Comparison of ENCODE assay signal across 8 mouse cellular contexts in the genomic region with DNA sequence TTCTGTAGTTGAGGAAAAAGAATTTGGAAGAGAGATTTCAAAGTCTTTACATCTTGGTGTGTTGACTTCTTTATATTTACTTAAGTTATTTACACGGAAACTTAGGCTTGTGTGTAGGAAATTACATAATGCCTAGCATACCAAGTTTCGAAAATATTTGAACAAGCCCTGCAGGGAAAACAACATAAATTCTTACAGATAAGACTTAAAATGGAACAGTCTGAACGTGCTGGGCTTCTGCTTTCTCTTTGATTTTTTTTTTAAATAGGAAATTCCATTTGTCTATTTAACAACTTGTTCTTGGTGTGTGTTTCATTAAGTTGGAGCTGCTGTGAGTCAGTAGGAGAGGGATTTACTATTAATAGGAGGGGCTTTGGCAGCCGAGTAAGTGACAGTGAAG. TPM values are rescaled to one million over a fixed set of nuclear protein-coding genes. Genes with fewer than 3 reads are reported as not detected.
A peak's percentile ranks its signal among the peaks of the same experiment; 100 is the strongest.
DNase-seq lines count a peak whose midpoint lies in the region; ATAC-seq lines count a peak whose summit lies in the region.

No protein-coding gene starts in this region.

- H3K4me3 ChIP-seq in heart, embryonic 11.5 days (ENCODE audit: low read depth, low read length): peak overlapping the region; percentile 53
- peak overlapping the region; percentile 26; the same call in 1 of the 2 replicates for H3K4me3 ChIP-seq in hindbrain, embryonic 16.5 days (ENCODE audit: low read length)
- peak overlapping the region; percentile 48 for H3K4me3 ChIP-seq in midbrain, embryonic 11.5 days (ENCODE audit: low read depth, low read length)

- H3K36me3 ChIP-seq in heart, embryonic 11.5 days (ENCODE audit: control insufficient read depth, insufficient read depth, low read length): no peaks in the 10 kb centered on the region
- H3K36me3 ChIP-seq in hindbrain, embryonic 16.5 days (ENCODE audit: control insufficient read depth, insufficient read depth, low read length): no peaks in the 10 kb centered on the region
- H3K36me3 ChIP-seq in midbrain, embryonic 11.5 days (ENCODE audit: control insufficient read depth, insufficient read depth, low read length): no peaks in the 10 kb centered on the region

- 20% methylated on average over 4 of the region's 4 CpGs for WGBS in heart, embryonic 11.5 days (ENCODE audit: insufficient replicate concordance)
- 26% methylated on average over 4 of the region's 4 CpGs for WGBS in hindbrain, embryonic 16.5 days
- 34% methylated on average over 4 of the region's 4 CpGs for WGBS in midbrain, embryonic 11.5 days

- H3K4me1 ChIP-seq in heart, embryonic 11.5 days (ENCODE audit: control insufficient read depth, insufficient read depth, low read length): 0 out of 2 replicates have a peak, but pooled peaks cover 3% of the 10 kb centered on the region
- H3K4me1 ChIP-seq in hindbrain, embryonic 16.5 days (ENCODE audit: control insufficient read depth, insufficient read depth, low read depth, low read length): no peaks in the 10 kb centered on the region; the same call in 1 of the 2 replicates
- no peaks in the 10 kb centered on the region for H3K4me1 ChIP-seq in midbrain, embryonic 11.5 days (ENCODE audit: control insufficient read depth, insufficient read depth, low read length)

- no peak overlapping the region; the same call in 1 of the 2 replicates for H3K9ac ChIP-seq in heart, embryonic 11.5 days (ENCODE audit: low read depth, low read length)
- no peak overlapping the region for H3K9ac ChIP-seq in hindbrain, embryonic 16.5 days (ENCODE audit: low read depth, low read length)
- H3K9ac ChIP-seq in midbrain, embryonic 11.5 days (ENCODE audit: low read length): no peak overlapping the region

- no peaks in the 10 kb centered on the region for H3K9me3 ChIP-seq in heart, embryonic 11.5 days (replicated peaks; ENCODE audit: control insufficient read depth, low read length)
- H3K9me3 ChIP-seq in hindbrain, embryonic 16.5 days (ENCODE audit: control insufficient read depth, low read length): no peaks in the 10 kb centered on the region; the same call in 1 of the 2 replicates
- H3K9me3 ChIP-seq in midbrain, embryonic 11.5 days (ENCODE audit: control insufficient read depth, low read length): no peaks in the 10 kb centered on the region

- H3K4me2 ChIP-seq in heart, embryonic 11.5 days: peak overlapping the region; percentile 61
- H3K4me2 ChIP-seq in hindbrain, embryonic 16.5 days (ENCODE audit: low read length): peak overlapping the region; percentile 54
- H3K4me2 ChIP-seq in midbrain, embryonic 11.5 days: peak overlapping the region; percentile 44

- no peaks in the 10 kb centered on the region for H3K27me3 ChIP-seq in heart, embryonic 11.5 days (ENCODE audit: control insufficient read depth, insufficient read depth, low read length)
- no peaks in the 10 kb centered on the region for H3K27me3 ChIP-seq in hindbrain, embryonic 16.5 days (replicated peaks; ENCODE audit: control insufficient read depth, insufficient read depth, low read length)
- H3K27me3 ChIP-seq in midbrain, embryonic 11.5 days (ENCODE audit: control insufficient read depth, insufficient read depth, low read length): no peaks in the 10 kb centered on the region

- intact Hi-C loops in heart, postnatal 36 days (cut with DNase I): loop anchor here (5.0 kb wide), 1 partner anchor 74 kb away; no protein-coding TSS in a partner anchor

- ATAC-seq in heart, embryonic 11.5 days (replicated peaks; ENCODE audit: insufficient number of reproducible peaks, low FRiP score, low TSS enrichment): no peak
- no peak for ATAC-seq in hindbrain, embryonic 16.5 days
- no peak for ATAC-seq in midbrain, embryonic 11.5 days (ENCODE audit: low FRiP score)
- no peak for ATAC-seq in monocyte, adult 5-6 weeks (replicated peaks; ENCODE audit: insufficient number of reproducible peaks, low FRiP score, low TSS enrichment, poor library complexity, severe bottlenecking)

- peak overlapping the region; percentile 41; the same call in 1 of the 2 replicates for H3K27ac ChIP-seq in heart, embryonic 11.5 days (ENCODE audit: low read depth, low read length)
- H3K27ac ChIP-seq in hindbrain, embryonic 16.5 days (ENCODE audit: low read depth, low read length): no peak overlapping the region
- no peak overlapping the region for H3K27ac ChIP-seq in midbrain, embryonic 11.5 days (ENCODE audit: low read depth, low read length)

- DNase-seq in heart, postnatal 36 days: no peak
- DNase-seq in brain, adult 2 months (ENCODE audit: low read depth, low spot score): peak; percentile 5
- DNase-seq in midbrain, embryonic 11.5 days (ENCODE audit: low spot score, missing footprints): no peak
- no peak for DNase-seq in embryo, embryonic 9.5 days (ENCODE audit: extremely low spot score)
- DNase-seq in thymus, postnatal 0 days (ENCODE audit: low spot score): no peak

RNA-seq across cellular contexts. Expression of gene Stag2, which starts 3.9 kb away (rescaled TPM):
- polyA plus RNA-seq in heart, embryonic 11.5 days (2014; fragmentation: Nextera tagmentation; extraction: Ambion mirVana): 44.3 and 47.9 TPM in 2 replicates
- total RNA-seq in heart, postnatal 36 days (2021): 10 to 100 TPM; 44.8 to 46.9 TPM
- 17.2 and 17.9 TPM in 2 replicates for polyA plus RNA-seq in hindbrain, embryonic 16.5 days (2015; fragmentation: Nextera tagmentation; extraction: Ambion mirVana)
- 61.8 and 65.1 TPM in 2 replicates for polyA plus RNA-seq in midbrain, embryonic 11.5 days (2014; fragmentation: Nextera tagmentation; extraction: Ambion mirVana)
- 53.8 and 56.8 TPM in 2 replicates for polyA plus RNA-seq in thymus, postnatal 0 days (2015; fragmentation: Nextera tagmentation; extraction: Ambion mirVana)
- 312 to 329 TPM (median 314 TPM) in 3 replicates for total RNA-seq in monocyte, adult 5-6 weeks (2017)
